Mouse (Mus musculus): ENCODE data around the gene Sumo3. TPM values are rescaled to one million over a fixed set of nuclear protein-coding genes. Genes with fewer than 3 reads are reported as not detected.

Sumo3 gene
- polyA plus RNA-seq, 1 experiment from 2014 or later: 111 TPM

GRCm38 (mm10) chr10:77586637-77587036, 19.3 kb upstream of the Sumo3 start:
- Histone ChIP-seq H3K36me3 (replicated peaks; ENCODE audit: insufficient read depth, low read length) (peaks cover 25% of the 10 kb centered on the region), H3K27ac (ENCODE audit: low read depth) (0 out of 2 replicates have a peak overlapping the region, but pooled peaks have one; percentile 67), H3K4me2 (ENCODE audit: low read depth, low read length) (0 out of 2 replicates have a peak overlapping the region, but pooled peaks have one; percentile 3), H3K27me3 (ENCODE audit: insufficient read depth, low read length) (no peaks in the 10 kb centered on the region), H3K4me3 (ENCODE audit: low read depth, low read length) (no peak overlapping the region), H3K9ac (replicated peaks) (no peak overlapping the region), H3K9me3 (ENCODE audit: low read length) (no peaks in the 10 kb centered on the region), H3K4me1 (ENCODE audit: insufficient read depth) (peaks cover 65% of the 10 kb centered on the region)
- ATAC-seq: no peak
- 86% methylated on average over 3 of the region's 3 CpGs for WGBS (ENCODE audit: insufficient replicate concordance)
- no peak for TF ChIP-seq EP300 (IDR thresholded peaks at IDR 0.05; ENCODE audit: low read depth)
- TF ChIP-seq CTCF (IDR thresholded peaks at IDR 0.05; ENCODE audit: low read depth): no peak
- no peak for DNase-seq

- H3K9me3 ChIP-seq (ENCODE audit: low read length): no peaks in the 10 kb centered on the region
- H3K4me2 ChIP-seq (ENCODE audit: low read depth, low read length): no peak overlapping the region
- ATAC-seq: no peak
- WGBS (ENCODE audit: insufficient replicate concordance): 71% methylated on average over 6 of the region's 6 CpGs
- H3K27ac ChIP-seq (ENCODE audit: low read depth): peak overlapping the region; percentile 67
- peak overlapping the region; percentile 46 for H3K9ac ChIP-seq (replicated peaks)
- no peak for DNase-seq
- no peak overlapping the region for H3K4me3 ChIP-seq (ENCODE audit: low read depth, low read length)
- no peak for TF ChIP-seq EP300 (IDR thresholded peaks at IDR 0.05; ENCODE audit: low read depth)
- no peak for TF ChIP-seq CTCF (IDR thresholded peaks at IDR 0.05; ENCODE audit: low read depth)
- no peaks in the 10 kb centered on the region for H3K27me3 ChIP-seq (ENCODE audit: insufficient read depth, low read length)
- peaks cover 65% of the 10 kb centered on the region for H3K4me1 ChIP-seq (ENCODE audit: insufficient read depth)
- peaks cover 30% of the 10 kb centered on the region for H3K36me3 ChIP-seq (replicated peaks; ENCODE audit: insufficient read depth, low read length)
Observed at GRCm38 (mm10) chr10:77587091-77587775, 18.7 kb upstream of the Sumo3 start.

GRCm38 (mm10) chr10:77588036-77588435, 17.9 kb upstream of the Sumo3 start:
- WGBS (ENCODE audit: insufficient replicate concordance): 64% methylated on average over 2 of the region's 2 CpGs
- peak overlapping the region; percentile 67 for H3K27ac ChIP-seq (ENCODE audit: low read depth)

GRCm38 (mm10) chr10:77589117-77589516, 16.8 kb upstream of the Sumo3 start:
- 41% methylated on average over 7 of the region's 7 CpGs for WGBS (ENCODE audit: insufficient replicate concordance)
- DNase-seq: no peak
- no peak overlapping the region for H3K4me3 ChIP-seq (ENCODE audit: low read depth, low read length)
- H3K9ac ChIP-seq (replicated peaks): no peak overlapping the region
- H3K9me3 ChIP-seq (ENCODE audit: low read length): no peaks in the 10 kb centered on the region
- ATAC-seq: no peak
- H3K27me3 ChIP-seq (ENCODE audit: insufficient read depth, low read length): no peaks in the 10 kb centered on the region
- peaks cover 48% of the 10 kb centered on the region for H3K4me1 ChIP-seq (ENCODE audit: insufficient read depth)
- H3K36me3 ChIP-seq (replicated peaks; ENCODE audit: insufficient read depth, low read length): peaks cover 46% of the 10 kb centered on the region
- TF ChIP-seq EP300 (IDR thresholded peaks at IDR 0.05; ENCODE audit: low read depth) (no peak), CTCF (IDR thresholded peaks at IDR 0.05; ENCODE audit: low read depth) (no peak)
- peak overlapping the region; percentile 32; the same call in 1 of the 2 replicates for H3K4me2 ChIP-seq (ENCODE audit: low read depth, low read length)
- H3K27ac ChIP-seq (ENCODE audit: low read depth): peak overlapping the region; percentile 67

More at GRCm38 (mm10) chr10:77588036-77588435, 17.9 kb upstream of the Sumo3 start:
- no peak for ATAC-seq
- Histone ChIP-seq H3K4me3 (ENCODE audit: low read depth, low read length) (no peak overlapping the region), H3K9ac (replicated peaks) (peak overlapping the region; percentile 46; the same call in 1 of the 2 replicates), H3K9me3 (ENCODE audit: low read length) (no peaks in the 10 kb centered on the region), H3K4me2 (ENCODE audit: low read depth, low read length) (peak overlapping the region; percentile 18; the same call in 1 of the 2 replicates), H3K27me3 (ENCODE audit: insufficient read depth, low read length) (no peaks in the 10 kb centered on the region), H3K4me1 (ENCODE audit: insufficient read depth) (peaks cover 59% of the 10 kb centered on the region), H3K36me3 (replicated peaks; ENCODE audit: insufficient read depth, low read length) (peaks cover 38% of the 10 kb centered on the region)
- DNase-seq: no peak
- no peak for TF ChIP-seq EP300 (IDR thresholded peaks at IDR 0.05; ENCODE audit: low read depth)
- no peak for TF ChIP-seq CTCF (IDR thresholded peaks at IDR 0.05; ENCODE audit: low read depth)

- no peak overlapping the region for H3K9ac ChIP-seq (replicated peaks)
- H3K4me2 ChIP-seq (ENCODE audit: low read depth, low read length): no peak overlapping the region
- no peak overlapping the region for H3K4me3 ChIP-seq (ENCODE audit: low read depth, low read length)
- peak overlapping the region; percentile 67 for H3K27ac ChIP-seq (ENCODE audit: low read depth)
- TF ChIP-seq CTCF (IDR thresholded peaks at IDR 0.05; ENCODE audit: low read depth) (no peak), EP300 (IDR thresholded peaks at IDR 0.05; ENCODE audit: low read depth) (no peak)
- ATAC-seq (no peak), DNase-seq (no peak)
- no peaks in the 10 kb centered on the region for H3K9me3 ChIP-seq (ENCODE audit: low read length)
- H3K27me3 ChIP-seq (ENCODE audit: insufficient read depth, low read length): no peaks in the 10 kb centered on the region
- peaks cover 53% of the 10 kb centered on the region for H3K36me3 ChIP-seq (replicated peaks; ENCODE audit: insufficient read depth, low read length)
- peaks cover 48% of the 10 kb centered on the region for H3K4me1 ChIP-seq (ENCODE audit: insufficient read depth)
- 70% methylated on average over 8 of the region's 8 CpGs for WGBS (ENCODE audit: insufficient replicate concordance)
Observed at GRCm38 (mm10) chr10:77589749-77590148, 16.1 kb upstream of the Sumo3 start.

GRCm38 (mm10) chr10:77590812-77591211, 15.1 kb upstream of the Sumo3 start:
- 35% methylated on average over 6 of the region's 6 CpGs for WGBS (ENCODE audit: insufficient replicate concordance)
- peaks cover 45% of the 10 kb centered on the region for H3K4me1 ChIP-seq (ENCODE audit: insufficient read depth)

More at GRCm38 (mm10) chr10:77590812-77591211, 15.1 kb upstream of the Sumo3 start:
- Histone ChIP-seq H3K36me3 (replicated peaks; ENCODE audit: insufficient read depth, low read length) (peaks cover 63% of the 10 kb centered on the region), H3K4me3 (ENCODE audit: low read depth, low read length) (no peak overlapping the region), H3K27me3 (ENCODE audit: insufficient read depth, low read length) (no peaks in the 10 kb centered on the region), H3K9me3 (ENCODE audit: low read length) (no peaks in the 10 kb centered on the region), H3K9ac (replicated peaks) (no peak overlapping the region), H3K4me2 (ENCODE audit: low read depth, low read length) (no peak overlapping the region), H3K27ac (ENCODE audit: low read depth) (peak overlapping the region; percentile 67; the same call in 1 of the 2 replicates)
- peak; percentile 83 for DNase-seq
- ATAC-seq: peak; percentile 85
- TF ChIP-seq EP300 (IDR thresholded peaks at IDR 0.05; ENCODE audit: low read depth): no peak
- peak; percentile 99 for TF ChIP-seq CTCF (IDR thresholded peaks at IDR 0.05; ENCODE audit: low read depth)
